ENCODE assay signal across 10 mouse cellular contexts in genomic region chr4:136152821-136153220, GRCm38 (mm10). TPM values are rescaled to one million over a fixed set of nuclear protein-coding genes. Genes with fewer than 3 reads are reported as not detected.
A peak's percentile ranks its signal among the peaks of the same experiment; 100 is the strongest.
DNase-seq lines count a peak whose midpoint lies in the region; ATAC-seq and TF ChIP-seq lines count a peak whose summit lies in the region.
"Had no signal": no experiment of that assay in that cellular context is flagged by ENCODE, and none has a peak within 500 bp of the region (broad histone marks: within the 10 kb centered on the region; RNA-seq: fewer than 3 reads in every experiment).

No protein-coding gene starts in this region.

- no peaks in the 10 kb centered on the region for H3K36me3 ChIP-seq in kidney, adult 2 months (ENCODE audit: control insufficient read depth, insufficient read depth, low read length)
- H3K36me3 ChIP-seq in kidney, embryonic 16.5 days (ENCODE audit: insufficient read depth, low read length) = no peaks in the 10 kb centered on the region
- H3K36me3 ChIP-seq in splenic B cell, adult 2 months (ENCODE audit: control insufficient read depth, insufficient read depth, low read length, poor library complexity, severe bottlenecking) = no peaks in the 10 kb centered on the region

- WGBS in kidney, adult 2 months = 92% methylated on average over 4 of the region's 4 CpGs
- 88% methylated on average over 4 of the region's 4 CpGs for WGBS in kidney, embryonic 16.5 days

- no peak for TF ChIP-seq POLR2A in kidney, adult 2 months (IDR thresholded peaks at IDR 0.05; ENCODE audit: low read depth, low read length)

- H3K27ac ChIP-seq in kidney, adult 2 months (ENCODE audit: insufficient read depth, low read depth, low read length) = no peak overlapping the region
- H3K27ac ChIP-seq in kidney, embryonic 16.5 days (ENCODE audit: low read length) = no peak overlapping the region

- DNase-seq in kidney, adult 2 months = peak; percentile 14
- peak; percentile 36 for DNase-seq in retina, embryonic 14.5 days (ENCODE audit: low spot score)
- DNase-seq in retina, postnatal 1 day = no peak
- DNase-seq in ZHBTc4 (ENCODE audit: low read depth, low spot score) = peak; percentile 68
- DNase-seq in splenic B cell, adult 2 months (ENCODE audit: low read depth, low spot score) = peak; percentile 49
- DNase-seq in right cerebral cortex, postnatal 10 days (ENCODE audit: low spot score in 2 of 2) = no peak
- DNase-seq: adrenal gland, postnatal 36 days; cerebellum, adult 9-10 months; lung, postnatal 4 days had no signal

- H3K27me3 ChIP-seq in kidney, adult 2 months (replicated peaks; ENCODE audit: control insufficient read depth, insufficient read depth, low read length) = no peaks in the 10 kb centered on the region
- no peaks in the 10 kb centered on the region for H3K27me3 ChIP-seq in kidney, embryonic 16.5 days (ENCODE audit: insufficient read depth, low read length)
- H3K27me3 ChIP-seq in splenic B cell, adult 2 months (ENCODE audit: control insufficient read depth, insufficient read depth, low read length, poor library complexity, severe bottlenecking) = no peaks in the 10 kb centered on the region

- 0 out of 2 replicates have a peak, but pooled peaks have one; percentile 15 for TF ChIP-seq CTCF in kidney, adult 2 months (conservative IDR thresholded peaks at IDR 0.05; ENCODE audit: insufficient read depth, insufficient read length, low read depth, low read length)

- H3K4me3 ChIP-seq in kidney, adult 2 months (ENCODE audit: insufficient read depth, low read depth, low read length) = no peak overlapping the region
- no peak overlapping the region for H3K4me3 ChIP-seq in kidney, embryonic 16.5 days (ENCODE audit: low read length)

- no peak overlapping the region for H3K4me2 ChIP-seq in kidney, embryonic 16.5 days (replicated peaks; ENCODE audit: low read depth, low read length)

- H3K4me1 ChIP-seq in kidney, adult 2 months (ENCODE audit: control insufficient read depth, insufficient read depth, low read length) = no peaks in the 10 kb centered on the region
- peaks cover 16% of the 10 kb centered on the region for H3K4me1 ChIP-seq in kidney, embryonic 16.5 days (ENCODE audit: insufficient read depth, low read length)

- no peaks in the 10 kb centered on the region for H3K9me3 ChIP-seq in kidney, embryonic 16.5 days (ENCODE audit: low read length)

- H3K9ac ChIP-seq in kidney, embryonic 16.5 days (replicated peaks; ENCODE audit: low read length) = no peak overlapping the region

- no peak for ATAC-seq in kidney, embryonic 16.5 days (ENCODE audit: low FRiP score, low TSS enrichment)

RNA-seq across cellular contexts. Expression of gene Id3, which starts 9.5 kb away (rescaled TPM):
- 259 and 289 TPM in 2 replicates for polyA plus RNA-seq in kidney, adult 2 months (2012; rRNA removed)
- 953 and 999 TPM in 2 replicates for polyA plus RNA-seq in kidney, embryonic 16.5 days (2015; fragmentation: Nextera tagmentation; extraction: Ambion mirVana)

RNA-seq across cellular contexts. Expression of gene E2f2, which starts 19.4 kb away (rescaled TPM):
- 2.1 and 2.2 TPM in 2 replicates for polyA plus RNA-seq in kidney, adult 2 months (2012; rRNA removed)
- polyA plus RNA-seq in kidney, embryonic 16.5 days (2015; fragmentation: Nextera tagmentation; extraction: Ambion mirVana) = 7.3 and 8.3 TPM in 2 replicates

RNA-seq across cellular contexts. Expression of gene Asap3, which starts 53.3 kb away (rescaled TPM):
- polyA plus RNA-seq in kidney, adult 2 months (2012; rRNA removed) = 5.7 and 7.0 TPM in 2 replicates
- 5.8 and 6.0 TPM in 2 replicates for polyA plus RNA-seq in kidney, embryonic 16.5 days (2015; fragmentation: Nextera tagmentation; extraction: Ambion mirVana)

Comparison
In these comparisons a context has a peak if more than half of its experiments do, and no peak if none do; other contexts are left out.
1. DNase-seq: peak in kidney, adult 2 months (single experiment), retina, embryonic 14.5 days (single experiment), ZHBTc4 (single experiment) and splenic B cell, adult 2 months (single experiment); none in retina, postnatal 1 day (single experiment) and right cerebral cortex, postnatal 10 days (0 of 2).